Mouse (Mus musculus): Measurements from ENCODE around the gene Ube2h. TPM values are rescaled to one million over a fixed set of nuclear protein-coding genes. Genes with fewer than 3 reads are reported as not detected.

The Ube2h gene
- polyA plus RNA-seq, 1 experiment = 78.9 TPM

- no peak overlapping the region for H3K27ac ChIP-seq (ENCODE audit: insufficient read depth, low read length)
- no peak overlapping the region for H3K4me3 ChIP-seq (replicated peaks; ENCODE audit: insufficient read depth, low read depth, low read length)
- 85% methylated on average over 6 of the region's 6 CpGs for WGBS
- no peaks in the 10 kb centered on the region for H3K4me1 ChIP-seq (ENCODE audit: control insufficient read depth, insufficient read depth, low read length)
- no peak for DNase-seq
- TF ChIP-seq CTCF (IDR thresholded peaks at IDR 0.05; ENCODE audit: borderline replicate concordance, insufficient read depth, low read depth, low read length) (no peak), POLR2A (IDR thresholded peaks at IDR 0.05; ENCODE audit: borderline replicate concordance, insufficient read depth, low read length) (no peak)
- no peaks in the 10 kb centered on the region for H3K27me3 ChIP-seq (ENCODE audit: control insufficient read depth, insufficient read depth, low read length)
Observed at GRCm38 (mm10) chr6:30259271-30259670, 45.1 kb downstream of the Ube2h start.

GRCm38 (mm10) chr6:30257962-30258361, 46.4 kb downstream of the Ube2h start:
- 75% methylated on average over 1 of the region's 1 CpGs for WGBS
- H3K27me3 ChIP-seq (ENCODE audit: control insufficient read depth, insufficient read depth, low read length) = no peaks in the 10 kb centered on the region
- TF ChIP-seq POLR2A (IDR thresholded peaks at IDR 0.05; ENCODE audit: borderline replicate concordance, insufficient read depth, low read length) (no peak), CTCF (IDR thresholded peaks at IDR 0.05; ENCODE audit: borderline replicate concordance, insufficient read depth, low read depth, low read length) (no peak)
- DNase-seq = no peak
- no peak overlapping the region for H3K27ac ChIP-seq (ENCODE audit: insufficient read depth, low read length)
- no peaks in the 10 kb centered on the region for H3K4me1 ChIP-seq (ENCODE audit: control insufficient read depth, insufficient read depth, low read length)
- H3K4me3 ChIP-seq (replicated peaks; ENCODE audit: insufficient read depth, low read depth, low read length) = no peak overlapping the region

- no peak for DNase-seq
- Histone ChIP-seq H3K4me1 (ENCODE audit: control insufficient read depth, insufficient read depth, low read length) (no peaks in the 10 kb centered on the region), H3K27me3 (ENCODE audit: control insufficient read depth, insufficient read depth, low read length) (no peaks in the 10 kb centered on the region), H3K27ac (ENCODE audit: insufficient read depth, low read length) (no peak overlapping the region), H3K4me3 (replicated peaks; ENCODE audit: insufficient read depth, low read depth, low read length) (no peak overlapping the region)
- WGBS = 78% methylated on average over 1 of the region's 1 CpGs
- TF ChIP-seq POLR2A (IDR thresholded peaks at IDR 0.05; ENCODE audit: borderline replicate concordance, insufficient read depth, low read length) (no peak), CTCF (IDR thresholded peaks at IDR 0.05; ENCODE audit: borderline replicate concordance, insufficient read depth, low read depth, low read length) (no peak)
Observed at GRCm38 (mm10) chr6:30255846-30256245, 48.5 kb downstream of the Ube2h start.

- Histone ChIP-seq H3K27me3 (ENCODE audit: control insufficient read depth, insufficient read depth, low read length) (no peaks in the 10 kb centered on the region), H3K4me3 (replicated peaks; ENCODE audit: insufficient read depth, low read depth, low read length) (no peak overlapping the region), H3K27ac (ENCODE audit: insufficient read depth, low read length) (no peak overlapping the region), H3K4me1 (ENCODE audit: control insufficient read depth, insufficient read depth, low read length) (no peaks in the 10 kb centered on the region)
- TF ChIP-seq CTCF (IDR thresholded peaks at IDR 0.05; ENCODE audit: borderline replicate concordance, insufficient read depth, low read depth, low read length) (no peak), POLR2A (IDR thresholded peaks at IDR 0.05; ENCODE audit: borderline replicate concordance, insufficient read depth, low read length) (no peak)
- DNase-seq = no peak
- WGBS = 73% methylated on average over 5 of the region's 5 CpGs
Observed at GRCm38 (mm10) chr6:30252271-30253010, 51.9 kb downstream of the Ube2h start.

GRCm38 (mm10) chr6:30248708-30249107, 55.6 kb downstream of the Ube2h start:
- TF ChIP-seq POLR2A (IDR thresholded peaks at IDR 0.05; ENCODE audit: borderline replicate concordance, insufficient read depth, low read length) (no peak), CTCF (IDR thresholded peaks at IDR 0.05; ENCODE audit: borderline replicate concordance, insufficient read depth, low read depth, low read length) (no peak)
- H3K27ac ChIP-seq (ENCODE audit: insufficient read depth, low read length) = no peak overlapping the region; the same call in 1 of the 2 replicates
- no peaks in the 10 kb centered on the region for H3K27me3 ChIP-seq (ENCODE audit: control insufficient read depth, insufficient read depth, low read length)
- H3K4me1 ChIP-seq (ENCODE audit: control insufficient read depth, insufficient read depth, low read length) = 0 out of 2 replicates have a peak, but pooled peaks cover 4% of the 10 kb centered on the region
- DNase-seq = peak in 1 of 2 experiments; percentile 16
- 39% methylated on average over 3 of the region's 3 CpGs for WGBS
- H3K4me3 ChIP-seq (replicated peaks; ENCODE audit: insufficient read depth, low read depth, low read length) = no peak overlapping the region

GRCm38 (mm10) chr6:30245940-30246339, 58.4 kb downstream of the Ube2h start:
- no peak overlapping the region for H3K4me3 ChIP-seq (replicated peaks; ENCODE audit: insufficient read depth, low read depth, low read length)
- H3K27me3 ChIP-seq (ENCODE audit: control insufficient read depth, insufficient read depth, low read length) = no peaks in the 10 kb centered on the region
- no peak for DNase-seq
- H3K4me1 ChIP-seq (ENCODE audit: control insufficient read depth, insufficient read depth, low read length) = 0 out of 2 replicates have a peak, but pooled peaks cover 6% of the 10 kb centered on the region
- WGBS = 92% methylated on average over 5 of the region's 5 CpGs
- TF ChIP-seq CTCF (IDR thresholded peaks at IDR 0.05; ENCODE audit: borderline replicate concordance, insufficient read depth, low read depth, low read length) (no peak), POLR2A (IDR thresholded peaks at IDR 0.05; ENCODE audit: borderline replicate concordance, insufficient read depth, low read length) (no peak)
- H3K27ac ChIP-seq (ENCODE audit: insufficient read depth, low read length) = no peak overlapping the region

GRCm38 (mm10) chr6:30245397-30245796, 58.9 kb downstream of the Ube2h start:
- TF ChIP-seq CTCF (IDR thresholded peaks at IDR 0.05; ENCODE audit: borderline replicate concordance, insufficient read depth, low read depth, low read length) (no peak), POLR2A (IDR thresholded peaks at IDR 0.05; ENCODE audit: borderline replicate concordance, insufficient read depth, low read length) (no peak)
- DNase-seq = no peak
- 52% methylated on average over 5 of the region's 5 CpGs for WGBS

More at GRCm38 (mm10) chr6:30245397-30245796, 58.9 kb downstream of the Ube2h start:
- Histone ChIP-seq H3K4me3 (replicated peaks; ENCODE audit: insufficient read depth, low read depth, low read length) (no peak overlapping the region), H3K27ac (ENCODE audit: insufficient read depth, low read length) (no peak overlapping the region), H3K4me1 (ENCODE audit: control insufficient read depth, insufficient read depth, low read length) (0 out of 2 replicates have a peak, but pooled peaks cover 6% of the 10 kb centered on the region), H3K27me3 (ENCODE audit: control insufficient read depth, insufficient read depth, low read length) (no peaks in the 10 kb centered on the region)
